Mouse (Mus musculus) small intestine, adult 2 months (tissue): Measurements from ENCODE around the gene Pih1d1.

Experiments
- CTCF ChIP-seq: fragments of 200-500 bp; IDR thresholded peaks from 2 replicates; pipeline ENCODE4 v1.5.1; 2012; ENCODE audit warnings: low read depth, mild to moderate bottlenecking, control low read depth, inconsistent platforms, low read length, moderate library complexity, mixed read lengths; ENCODE audit not compliant: insufficient replicate concordance, insufficient read length; ENCODE audit errors: extremely low read depth
- POLR2A ChIP-seq: fragments of 200-500 bp; IDR thresholded peaks from 2 replicates; pipeline ENCODE4 v1.6.1; 2012; ENCODE audit warnings: low read depth, mild to moderate bottlenecking, control low read depth, inconsistent platforms, low read length, moderate library complexity

DNA sequence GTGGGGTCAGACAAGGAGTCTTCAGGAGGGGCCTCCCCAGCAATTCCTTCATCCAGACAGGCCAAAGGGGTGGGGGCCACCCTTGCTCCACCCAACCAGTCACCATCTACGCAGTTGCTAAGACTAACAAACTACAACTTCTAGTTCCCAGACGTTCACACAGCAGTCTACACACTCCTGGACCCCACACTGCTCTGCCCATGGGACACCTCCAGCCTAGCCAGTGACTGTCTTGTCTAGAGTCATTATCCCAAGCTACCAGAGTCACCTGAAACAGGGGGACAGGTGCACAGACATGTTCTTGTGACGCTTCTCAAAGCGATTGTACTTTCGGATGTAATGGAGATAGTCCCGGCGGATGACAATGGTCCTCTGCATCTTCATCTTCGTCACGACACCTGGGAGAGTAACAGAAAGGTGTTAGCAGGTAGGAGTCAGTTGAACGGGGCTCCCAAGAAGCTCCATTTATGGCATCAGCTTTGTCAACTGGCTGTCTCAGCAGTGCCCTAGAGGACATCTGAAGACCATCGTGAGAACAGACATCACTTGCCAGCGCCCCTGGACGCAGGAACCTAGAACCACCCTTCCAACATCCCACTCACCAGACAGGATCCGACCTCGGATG, 31.4 kb upstream of the Pih1d1 start:
- TF ChIP-seq POLR2A = no peak
- no peak for TF ChIP-seq CTCF
